Mouse (Mus musculus) central nervous system, embryonic 14 days (tissue): ENCODE results near the gene Ros1. TPM values are rescaled to one million over a fixed set of nuclear protein-coding genes. Genes with fewer than 3 reads are reported as not detected.

Source experiments
- polyA plus RNA-seq: library from polyadenylated mRNA; depleted of rRNA; stranded (reverse); fragments of >200 nt; gene quantifications from 2 replicates; pipeline ENCODE4 v1.2.3, GENCODE M21; 2012; rRNA removed

Gene Ros1
- polyA plus RNA-seq, result 0.01 TPM in 1 of 2 replicates, not detected in the other

GRCm38 (mm10) chr10:52194957-52195852 is at the start of gene Ros1:
Gene Ros1, minus strand, starts transcription at chr10:52195244.

GRCm38 (mm10) chr10:52233301-52233968 is 38.4 kb upstream of the Ros1 start, which contains the start of gene Dcbld1:
Gene Dcbld1, plus strand, starts transcription at chr10:52233619.

GRCm38 (mm10) chr10:52022413-52023212 is 172.4 kb downstream of the Ros1 start, which contains the start of gene Vgll2:
Gene Vgll2, plus strand, starts transcription at chr10:52022502.

Other genes with a start within 250 kb of the Ros1 start
- 1.6 and 9.1 TPM in 2 replicates for gene Vgll2, start 172.7 kb downstream of the Ros1 start, polyA plus RNA-seq
- 11.8 and 12.6 TPM in 2 replicates for gene Dcbld1, start 38.4 kb upstream of the Ros1 start, polyA plus RNA-seq
- gene Gm26741, start 163.5 kb upstream of the Ros1 start, polyA plus RNA-seq, result not detected in 2 replicates
- gene Gopc, start 186.9 kb upstream of the Ros1 start, polyA plus RNA-seq, result 14.1 and 16.6 TPM in 2 replicates
- 0.04 and 0.14 TPM in 2 replicates for gene Nepn, start 193.7 kb upstream of the Ros1 start, polyA plus RNA-seq
- 22.8 and 25.5 TPM in 2 replicates for gene Nus1, start 222.3 kb upstream of the Ros1 start, polyA plus RNA-seq